Mouse (Mus musculus) midbrain, postnatal 0 days (tissue): Measurements from ENCODE around the gene Celsr1. TPM values are rescaled to one million over a fixed set of nuclear protein-coding genes. Genes with fewer than 3 reads are reported as not detected.
A peak's percentile ranks its signal among the peaks of the same experiment; 100 is the strongest.

ENCODE experiments used
- ATAC-seq: fragments of 200-750 bp; cut with Nextera tagmentation; 2 replicates; pipeline ENCODE4 v1.8.0; 2017; ENCODE audit warnings: moderate number of reproducible peaks, mild to moderate bottlenecking, moderate TSS enrichment, moderate library complexity; ENCODE audit not compliant: low FRiP score
- DNase-seq: peaks from one replicate; pipeline ENCODE4 v3.0.0-alpha.2; 2015; ENCODE audit warnings: low spot score
- H3K27ac ChIP-seq: fragments of 300-500 bp; sonication (generic); 2 replicates; pipeline ENCODE4 v1.5.1; 2014; ENCODE audit warnings: low read depth, mild to moderate bottlenecking, low read length, mixed read lengths
- H3K27me3 ChIP-seq: fragments of 300-500 bp; sonication (generic); 2 replicates; pipeline ENCODE4 v1.6.1; 2014; ENCODE audit warnings: low read length, control low read depth, mixed read lengths; ENCODE audit not compliant: insufficient read depth
- H3K36me3 ChIP-seq: fragments of 300-500 bp; sonication (generic); 2 replicates; pipeline ENCODE4 v1.6.1; 2014; ENCODE audit warnings: low read length, control low read depth, mixed read lengths; ENCODE audit not compliant: insufficient read depth
- H3K4me1 ChIP-seq: fragments of 300-500 bp; sonication (generic); 2 replicates; pipeline ENCODE4 v1.6.1; 2014; ENCODE audit warnings: mild to moderate bottlenecking, control low read depth, antibody characterized with exemption, low read length, mixed read lengths; ENCODE audit not compliant: insufficient read depth
- H3K4me2 ChIP-seq: fragments of 300-500 bp; sonication (generic); 2 replicates; pipeline ENCODE4 v1.6.1; 2014; ENCODE audit warnings: low read depth, mild to moderate bottlenecking, low read length, mixed read lengths; ENCODE audit not compliant: poor library complexity, severe bottlenecking
- H3K4me3 ChIP-seq: fragments of 300-500 bp; sonication (generic); 2 replicates; pipeline ENCODE4 v1.5.1; 2014; ENCODE audit warnings: low read depth, mild to moderate bottlenecking, low read length, moderate library complexity
- H3K9ac ChIP-seq: fragments of 300-500 bp; sonication (generic); replicated peaks from 2 replicates; pipeline ENCODE4 v1.6.1; 2014; ENCODE audit warnings: mild to moderate bottlenecking, low read length, moderate library complexity, mixed read lengths; ENCODE audit not compliant: poor library complexity, severe bottlenecking
- H3K9me3 ChIP-seq: fragments of 300-500 bp; sonication (generic); 2 replicates; pipeline ENCODE4 v1.6.1; 2016; ENCODE audit warnings: low read length, control low read depth
- CTCF ChIP-seq: IDR thresholded peaks from 2 replicates; pipeline ENCODE4 v1.5.1; 2016; ENCODE audit warnings: antibody characterized with exemption, mild to moderate bottlenecking
- WGBS: fragments of 180-500 bp; shearing (Covaris S2); extraction: QIAGEN DNeasy Blood & Tissue Kit; methylation state at CpG from one replicate; pipeline ENCODE4 v1.1.7; 2014; 5-methylcytosine and 5-hydroxymethylcytosine counted together
- polyA plus RNA-seq: library from polyadenylated mRNA; unstranded; fragments of >200 nt; fragmentation: Nextera tagmentation; extraction: Ambion mirVana; gene quantifications from 2 replicates; pipeline ENCODE4 v1.2.1, GENCODE M21; 2015
- total RNA-seq: library from RNA; depleted of rRNA; stranded (reverse); fragments of >200 nt; gene quantifications from 2 replicates; pipeline ENCODE4 v1.2.3, GENCODE M21; 2014

Gene Celsr1
- total and polyA plus RNA-seq, 2 experiments from 2014 or later, result 0.79 to 15.0 TPM

- no peak overlapping the region for H3K27ac ChIP-seq
- 27% methylated on average over 8 of the region's 8 CpGs for WGBS
These were observed 85.6 kb downstream of the Celsr1 start for GRCm38 (mm10) chr15:85947967-85948366.

GRCm38 (mm10) chr15:85947541-85947940 is 86.0 kb downstream of the Celsr1 start:
- 0 out of 2 replicates have a peak, but pooled peaks have one; percentile 4 for TF ChIP-seq CTCF
- 19% methylated on average over 9 of the region's 9 CpGs for WGBS
- Histone ChIP-seq H3K4me3 (no peak overlapping the region), H3K27me3 (no peaks in the 10 kb centered on the region), H3K27ac (no peak overlapping the region), H3K9me3 (no peaks in the 10 kb centered on the region), H3K4me2 (no peak overlapping the region), H3K4me1 (no peaks in the 10 kb centered on the region; the same call in 1 of the 2 replicates), H3K36me3 (no peaks in the 10 kb centered on the region), H3K9ac (no peak overlapping the region; the same call in 1 of the 2 replicates)
- DNase-seq (no peak), ATAC-seq (no peak)

More at GRCm38 (mm10) chr15:85947967-85948366, 85.6 kb downstream of the Celsr1 start:
- H3K9me3 ChIP-seq, result no peaks in the 10 kb centered on the region
- H3K36me3 ChIP-seq, result no peaks in the 10 kb centered on the region
- no peak overlapping the region for H3K4me3 ChIP-seq
- no peak for ATAC-seq
- no peak overlapping the region for H3K4me2 ChIP-seq
- H3K9ac ChIP-seq, result no peak overlapping the region; the same call in 1 of the 2 replicates
- DNase-seq, result no peak
- H3K4me1 ChIP-seq, result no peaks in the 10 kb centered on the region; the same call in 1 of the 2 replicates
- no peak for TF ChIP-seq CTCF
- H3K27me3 ChIP-seq, result no peaks in the 10 kb centered on the region

DNA sequence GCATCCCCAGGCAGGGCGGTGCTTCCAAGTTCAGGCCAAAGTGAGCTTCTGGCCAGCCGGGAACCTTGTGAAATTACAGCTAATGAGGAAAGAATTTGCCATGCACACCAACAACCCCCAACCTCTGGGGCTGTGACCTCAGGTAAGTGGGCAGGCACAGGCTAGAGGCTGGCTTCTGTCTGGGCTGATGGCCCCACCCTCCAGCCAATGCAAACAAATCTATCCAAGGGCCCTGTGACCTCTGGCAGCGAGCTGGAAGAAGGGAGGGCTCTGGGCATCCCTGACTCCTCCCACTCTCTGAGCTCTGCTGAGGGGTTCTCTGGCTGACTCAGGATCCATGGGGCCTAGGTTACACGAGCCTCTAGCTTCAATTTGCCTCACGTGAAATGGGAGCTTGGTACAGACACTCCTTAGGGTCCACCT is 97.9 kb downstream of the Celsr1 start:
- no peak for ATAC-seq
- 47% methylated on average over 5 of the region's 5 CpGs for WGBS
- H3K36me3 ChIP-seq, result no peaks in the 10 kb centered on the region

GRCm38 (mm10) chr15:85928161-85928560 is 105.4 kb downstream of the Celsr1 start:
- no peaks in the 10 kb centered on the region for H3K4me1 ChIP-seq

More for the DNA sequence above, 97.9 kb downstream of the Celsr1 start:
- DNase-seq, result no peak
- H3K9ac ChIP-seq, result no peak overlapping the region
- H3K4me2 ChIP-seq, result no peak overlapping the region
- no peaks in the 10 kb centered on the region for H3K27me3 ChIP-seq
- H3K9me3 ChIP-seq, result no peaks in the 10 kb centered on the region
- no peak overlapping the region for H3K4me3 ChIP-seq
- H3K4me1 ChIP-seq, result no peaks in the 10 kb centered on the region
- no peak for TF ChIP-seq CTCF
- H3K27ac ChIP-seq, result no peak overlapping the region

GRCm38 (mm10) chr15:85921855-85922254 is 111.7 kb downstream of the Celsr1 start:
- 93% methylated on average over 11 of the region's 11 CpGs for WGBS

More at GRCm38 (mm10) chr15:85928161-85928560, 105.4 kb downstream of the Celsr1 start:
- Histone ChIP-seq H3K9me3 (no peaks in the 10 kb centered on the region), H3K27me3 (no peaks in the 10 kb centered on the region), H3K27ac (no peak overlapping the region), H3K4me3 (no peak overlapping the region), H3K36me3 (no peaks in the 10 kb centered on the region), H3K4me2 (no peak overlapping the region), H3K9ac (no peak overlapping the region)
- 69% methylated on average over 12 of the region's 12 CpGs for WGBS
- no peak for TF ChIP-seq CTCF
- DNase-seq, result no peak
- ATAC-seq, result no peak

GRCm38 (mm10) chr15:85919892-85920248 is 113.7 kb downstream of the Celsr1 start:
- no peak for ATAC-seq
- H3K4me3 ChIP-seq, result no peak overlapping the region

More at GRCm38 (mm10) chr15:85921855-85922254, 111.7 kb downstream of the Celsr1 start:
- Histone ChIP-seq H3K4me3 (no peak overlapping the region), H3K9me3 (no peaks in the 10 kb centered on the region), H3K27me3 (no peaks in the 10 kb centered on the region), H3K4me2 (no peak overlapping the region), H3K9ac (no peak overlapping the region), H3K27ac (no peak overlapping the region), H3K36me3 (no peaks in the 10 kb centered on the region), H3K4me1 (no peaks in the 10 kb centered on the region)
- TF ChIP-seq CTCF, result no peak
- ATAC-seq (no peak), DNase-seq (no peak)

More at GRCm38 (mm10) chr15:85919892-85920248, 113.7 kb downstream of the Celsr1 start:
- DNase-seq, result no peak
- Histone ChIP-seq H3K4me1 (no peaks in the 10 kb centered on the region), H3K9ac (no peak overlapping the region), H3K27ac (no peak overlapping the region), H3K9me3 (no peaks in the 10 kb centered on the region), H3K36me3 (no peaks in the 10 kb centered on the region), H3K4me2 (no peak overlapping the region), H3K27me3 (no peaks in the 10 kb centered on the region)
- no peak for TF ChIP-seq CTCF
- WGBS, result 53% methylated on average over 8 of the region's 8 CpGs
